Mouse (Mus musculus): ENCODE results near the gene Zfp566. TPM values are rescaled to one million over a fixed set of nuclear protein-coding genes. Genes with fewer than 3 reads are reported as not detected.

Zfp566 gene
- polyA plus RNA-seq, 1 experiment from 2014 or later = 7.9 TPM

GRCm38 (mm10) chr7:30072146-30073028 lies 17.9 kb downstream of the Zfp566 start, which contains the start of gene Zfp82:
Gene Zfp82 (minus strand): TSS chr7:30072900.
- Histone ChIP-seq H3K4me2 (ENCODE audit: low read depth, low read length) (peak within 1 kb of the TSS; percentile 84), H3K4me3 (ENCODE audit: low read depth, low read length) (peak within 1 kb of the TSS; percentile 75), H3K9ac (ENCODE audit: low read depth, low read length) (peak within 1 kb of the TSS; percentile 80), H3K9me3 (ENCODE audit: control insufficient read depth, low read length) (no peaks in the 10 kb centered on the region), H3K27me3 (replicated peaks; ENCODE audit: control insufficient read depth, insufficient read depth, low read length) (no peaks in the 10 kb centered on the region), H3K4me1 (ENCODE audit: control insufficient read depth, insufficient read depth, low read length) (no peaks in the 10 kb centered on the region), H3K27ac (replicated peaks; ENCODE audit: low read depth, low read length) (peak within 1 kb of the TSS; percentile 63), H3K36me3 (ENCODE audit: control insufficient read depth, insufficient read depth, low read length) (peaks cover 24% of the 10 kb centered on the region)
- DNase-seq (ENCODE audit: low spot score) = peak; percentile 94
- WGBS = 1% methylated on average over 45 of the region's 50 CpGs
- ATAC-seq (ENCODE audit: low read depth) = peak; percentile 91

- Histone ChIP-seq H3K9ac (ENCODE audit: low read depth, low read length) (no peak overlapping the region), H3K27ac (replicated peaks; ENCODE audit: low read depth, low read length) (no peak overlapping the region), H3K9me3 (ENCODE audit: control insufficient read depth, low read length) (no peaks in the 10 kb centered on the region), H3K4me1 (ENCODE audit: control insufficient read depth, insufficient read depth, low read length) (no peaks in the 10 kb centered on the region), H3K4me2 (ENCODE audit: low read depth, low read length) (no peak overlapping the region), H3K27me3 (replicated peaks; ENCODE audit: control insufficient read depth, insufficient read depth, low read length) (no peaks in the 10 kb centered on the region), H3K36me3 (ENCODE audit: control insufficient read depth, insufficient read depth, low read length) (peaks cover 68% of the 10 kb centered on the region), H3K4me3 (ENCODE audit: low read depth, low read length) (no peak overlapping the region)
- 86% methylated on average over 5 of the region's 5 CpGs for WGBS
- ATAC-seq (ENCODE audit: low read depth) (no peak), DNase-seq (ENCODE audit: low spot score) (no peak)
Measured at GRCm38 (mm10) chr7:30064622-30065021, 25.7 kb downstream of the Zfp566 start.

GRCm38 (mm10) chr7:30062478-30062877 lies 27.8 kb downstream of the Zfp566 start:
- Histone ChIP-seq H3K9ac (ENCODE audit: low read depth, low read length) (no peak overlapping the region), H3K4me3 (ENCODE audit: low read depth, low read length) (no peak overlapping the region), H3K4me1 (ENCODE audit: control insufficient read depth, insufficient read depth, low read length) (no peaks in the 10 kb centered on the region), H3K27me3 (replicated peaks; ENCODE audit: control insufficient read depth, insufficient read depth, low read length) (no peaks in the 10 kb centered on the region), H3K4me2 (ENCODE audit: low read depth, low read length) (no peak overlapping the region), H3K36me3 (ENCODE audit: control insufficient read depth, insufficient read depth, low read length) (peaks cover 74% of the 10 kb centered on the region), H3K27ac (replicated peaks; ENCODE audit: low read depth, low read length) (no peak overlapping the region), H3K9me3 (ENCODE audit: control insufficient read depth, low read length) (no peaks in the 10 kb centered on the region)
- 82% methylated on average over 5 of the region's 5 CpGs for WGBS
- no peak for ATAC-seq (ENCODE audit: low read depth)
- no peak for DNase-seq (ENCODE audit: low spot score)

GRCm38 (mm10) chr7:30060341-30060740 lies 30.0 kb downstream of the Zfp566 start:
- Histone ChIP-seq H3K36me3 (ENCODE audit: control insufficient read depth, insufficient read depth, low read length) (peaks cover 81% of the 10 kb centered on the region), H3K9me3 (ENCODE audit: control insufficient read depth, low read length) (no peaks in the 10 kb centered on the region), H3K27ac (replicated peaks; ENCODE audit: low read depth, low read length) (no peak overlapping the region), H3K4me2 (ENCODE audit: low read depth, low read length) (no peak overlapping the region), H3K27me3 (replicated peaks; ENCODE audit: control insufficient read depth, insufficient read depth, low read length) (no peaks in the 10 kb centered on the region), H3K9ac (ENCODE audit: low read depth, low read length) (no peak overlapping the region), H3K4me1 (ENCODE audit: control insufficient read depth, insufficient read depth, low read length) (no peaks in the 10 kb centered on the region), H3K4me3 (ENCODE audit: low read depth, low read length) (no peak overlapping the region)
- 77% methylated on average over 6 of the region's 6 CpGs for WGBS
- 0 out of 2 replicates have a peak, but pooled peaks have one; percentile 15 for ATAC-seq (ENCODE audit: low read depth)
- peak; percentile 38 for DNase-seq (ENCODE audit: low spot score)

- 0 out of 2 replicates have a peak overlapping the region, but pooled peaks have one; percentile 40 for H3K27ac ChIP-seq (replicated peaks; ENCODE audit: low read depth, low read length)
- no peak overlapping the region for H3K4me2 ChIP-seq (ENCODE audit: low read depth, low read length)
- no peak overlapping the region for H3K9ac ChIP-seq (ENCODE audit: low read depth, low read length)
- H3K36me3 ChIP-seq (ENCODE audit: control insufficient read depth, insufficient read depth, low read length) = peaks cover 34% of the 10 kb centered on the region
- 4% methylated on average over 3 of the region's 3 CpGs for WGBS
- H3K27me3 ChIP-seq (replicated peaks; ENCODE audit: control insufficient read depth, insufficient read depth, low read length) = no peaks in the 10 kb centered on the region
- H3K4me3 ChIP-seq (ENCODE audit: low read depth, low read length) = no peak overlapping the region
- peak; percentile 75 for DNase-seq (ENCODE audit: low spot score)
- H3K9me3 ChIP-seq (ENCODE audit: control insufficient read depth, low read length) = no peaks in the 10 kb centered on the region
- H3K4me1 ChIP-seq (ENCODE audit: control insufficient read depth, insufficient read depth, low read length) = peaks cover 7% of the 10 kb centered on the region; the same call in 1 of the 2 replicates
- ATAC-seq (ENCODE audit: low read depth) = no peak
Measured at GRCm38 (mm10) chr7:30053591-30053990, 36.7 kb downstream of the Zfp566 start.

GRCm38 (mm10) chr7:30050882-30051548 lies 39.3 kb downstream of the Zfp566 start, which contains the start of gene Zfp14:
Gene Zfp14 (minus strand): TSS chr7:30051380.
- Histone ChIP-seq H3K27me3 (replicated peaks; ENCODE audit: control insufficient read depth, insufficient read depth, low read length) (no peaks in the 10 kb centered on the region), H3K36me3 (ENCODE audit: control insufficient read depth, insufficient read depth, low read length) (peaks cover 16% of the 10 kb centered on the region), H3K4me1 (ENCODE audit: control insufficient read depth, insufficient read depth, low read length) (peaks cover 7% of the 10 kb centered on the region; the same call in 1 of the 2 replicates), H3K9ac (ENCODE audit: low read depth, low read length) (peak within 1 kb of the TSS; percentile 78), H3K4me3 (ENCODE audit: low read depth, low read length) (peak within 1 kb of the TSS; percentile 69), H3K27ac (replicated peaks; ENCODE audit: low read depth, low read length) (peak within 1 kb of the TSS; percentile 67), H3K9me3 (ENCODE audit: control insufficient read depth, low read length) (no peaks in the 10 kb centered on the region), H3K4me2 (ENCODE audit: low read depth, low read length) (peak within 1 kb of the TSS; percentile 79)
- ATAC-seq (ENCODE audit: low read depth) = peak; percentile 99
- under 1% methylated on average over 37 of the region's 40 CpGs for WGBS
- DNase-seq (ENCODE audit: low spot score) = peak; percentile 95

- DNase-seq (ENCODE audit: low spot score) = no peak
- H3K4me2 ChIP-seq (ENCODE audit: low read depth, low read length) = no peak overlapping the region
- no peak for ATAC-seq (ENCODE audit: low read depth)
Measured at GRCm38 (mm10) chr7:30048126-30048525, 42.2 kb downstream of the Zfp566 start.

GRCm38 (mm10) chr7:30044354-30044753 lies 46.0 kb downstream of the Zfp566 start:
- H3K27me3 ChIP-seq (replicated peaks; ENCODE audit: control insufficient read depth, insufficient read depth, low read length) = no peaks in the 10 kb centered on the region
- 33% methylated on average over 9 of the region's 9 CpGs for WGBS
- no peak for DNase-seq (ENCODE audit: low spot score)
- no peak overlapping the region for H3K4me3 ChIP-seq (ENCODE audit: low read depth, low read length)
- no peak overlapping the region for H3K4me2 ChIP-seq (ENCODE audit: low read depth, low read length)
- H3K4me1 ChIP-seq (ENCODE audit: control insufficient read depth, insufficient read depth, low read length) = no peaks in the 10 kb centered on the region
- no peak for ATAC-seq (ENCODE audit: low read depth)
- H3K9me3 ChIP-seq (ENCODE audit: control insufficient read depth, low read length) = no peaks in the 10 kb centered on the region
- no peak overlapping the region for H3K9ac ChIP-seq (ENCODE audit: low read depth, low read length)
- peaks cover 17% of the 10 kb centered on the region for H3K36me3 ChIP-seq (ENCODE audit: control insufficient read depth, insufficient read depth, low read length)
- no peak overlapping the region for H3K27ac ChIP-seq (replicated peaks; ENCODE audit: low read depth, low read length)

More at GRCm38 (mm10) chr7:30048126-30048525, 42.2 kb downstream of the Zfp566 start:
- H3K9me3 ChIP-seq (ENCODE audit: control insufficient read depth, low read length) = no peaks in the 10 kb centered on the region
- H3K27ac ChIP-seq (replicated peaks; ENCODE audit: low read depth, low read length) = no peak overlapping the region
- no peak overlapping the region for H3K4me3 ChIP-seq (ENCODE audit: low read depth, low read length)
- 0 out of 2 replicates have a peak, but pooled peaks cover 5% of the 10 kb centered on the region for H3K36me3 ChIP-seq (ENCODE audit: control insufficient read depth, insufficient read depth, low read length)
- H3K4me1 ChIP-seq (ENCODE audit: control insufficient read depth, insufficient read depth, low read length) = peaks cover 7% of the 10 kb centered on the region; the same call in 1 of the 2 replicates
- WGBS = 89% methylated on average over 4 of the region's 4 CpGs
- no peaks in the 10 kb centered on the region for H3K27me3 ChIP-seq (replicated peaks; ENCODE audit: control insufficient read depth, insufficient read depth, low read length)
- H3K9ac ChIP-seq (ENCODE audit: low read depth, low read length) = no peak overlapping the region
